Mouse (Mus musculus) limb, embryonic 10.5 days (tissue): ENCODE data around the gene Slc29a4. TPM values are rescaled to one million over a fixed set of nuclear protein-coding genes. Genes with fewer than 3 reads are reported as not detected.

Source experiments
- DNase-seq: peaks from one replicate; pipeline ENCODE4 v3.0.0-alpha.2; 2017; ENCODE audit warnings: low spot score
- H3K27ac ChIP-seq: fragments of 300-500 bp; sonication (generic); 2 replicates; pipeline ENCODE4 v1.5.1; 2016; ENCODE audit warnings: mild to moderate bottlenecking
- H3K27me3 ChIP-seq: fragments of 300-500 bp; sonication (generic); 2 replicates; pipeline ENCODE4 v1.6.1; 2016; ENCODE audit warnings: low read depth, mild to moderate bottlenecking; ENCODE audit not compliant: poor library complexity, severe bottlenecking
- H3K36me3 ChIP-seq: fragments of 300-500 bp; sonication (generic); 2 replicates; pipeline ENCODE4 v1.6.1; 2016; ENCODE audit warnings: mild to moderate bottlenecking, moderate library complexity
- H3K4me1 ChIP-seq: fragments of 300-500 bp; sonication (generic); 2 replicates; pipeline ENCODE4 v1.6.1; 2016
- H3K4me3 ChIP-seq: fragments of 300-500 bp; sonication (generic); 2 replicates; pipeline ENCODE4 v1.5.1; 2016; ENCODE audit warnings: mild to moderate bottlenecking, moderate library complexity
- H3K9me3 ChIP-seq: fragments of 300-500 bp; sonication (generic); replicated peaks from 2 replicates; pipeline ENCODE4 v1.6.1; 2016; ENCODE audit warnings: mild to moderate bottlenecking
- WGBS: fragments of 180-500 bp; shearing (Covaris S2); methylation state at CpG from one replicate; pipeline ENCODE4 v1.1.7; 2016; 5-methylcytosine and 5-hydroxymethylcytosine counted together
- polyA plus RNA-seq: library from polyadenylated mRNA; unstranded; fragments of >200 nt; fragmentation: Nextera tagmentation; extraction: Ambion mirVana; gene quantifications from 2 replicates; pipeline ENCODE4 v1.2.1, GENCODE M21; 2016

The Slc29a4 gene
- polyA plus RNA-seq, 1 experiment from 2014 or later: 17.5 TPM

DNA sequence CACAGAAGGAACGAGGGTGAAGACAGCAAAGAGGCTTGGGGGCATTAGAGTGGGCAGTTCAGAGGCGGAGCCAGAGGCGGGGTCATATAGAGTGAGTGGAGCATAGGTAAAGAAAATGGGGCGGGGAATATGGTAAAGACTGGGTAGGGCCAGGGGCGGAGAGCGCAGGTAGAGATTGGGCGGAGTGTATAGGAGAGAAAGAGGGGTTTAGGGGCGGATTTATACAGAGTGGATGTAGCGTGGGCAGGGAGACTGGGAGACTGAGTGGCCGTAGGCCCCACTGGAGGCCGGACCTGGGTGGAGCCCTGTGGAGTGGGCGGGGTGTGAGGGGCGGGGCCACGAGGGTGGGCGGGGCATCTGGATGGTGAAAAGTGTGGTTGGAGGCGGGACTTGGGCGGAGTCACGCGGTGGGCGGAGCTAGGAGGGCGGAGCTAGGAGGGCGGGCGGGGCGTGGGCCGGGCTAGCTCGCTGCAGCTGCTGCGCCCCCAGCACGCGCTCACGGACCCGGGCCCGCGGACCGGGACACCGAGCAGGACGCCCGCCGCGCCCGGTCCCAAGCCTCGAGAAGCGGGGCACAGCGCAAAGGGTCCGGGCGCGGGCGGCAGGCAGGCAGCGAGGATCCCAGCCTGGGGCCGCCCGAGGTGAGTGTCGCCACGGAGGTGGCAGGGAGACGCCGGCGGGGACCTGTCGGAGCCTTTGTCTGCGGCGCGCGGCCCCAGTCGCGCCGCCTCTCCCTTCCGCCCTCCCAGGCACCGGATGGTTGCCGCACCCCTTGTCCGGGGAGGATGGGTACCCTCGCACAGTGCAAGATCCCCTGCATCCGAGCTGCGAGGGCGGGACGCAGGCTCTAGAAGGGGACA lies 9.6 kb downstream of the Slc29a4 start:
- WGBS: under 1% methylated on average over 72 of the region's 72 CpGs
- Histone ChIP-seq H3K9me3 (no peaks in the 10 kb centered on the region), H3K4me1 (peaks cover 24% of the 10 kb centered on the region), H3K27me3 (peaks cover 43% of the 10 kb centered on the region), H3K36me3 (no peaks in the 10 kb centered on the region; the same call in 1 of the 2 replicates), H3K27ac (peak overlapping the region; percentile 85), H3K4me3 (peak overlapping the region; percentile 79)
- peak; percentile 91 for DNase-seq

DNA sequence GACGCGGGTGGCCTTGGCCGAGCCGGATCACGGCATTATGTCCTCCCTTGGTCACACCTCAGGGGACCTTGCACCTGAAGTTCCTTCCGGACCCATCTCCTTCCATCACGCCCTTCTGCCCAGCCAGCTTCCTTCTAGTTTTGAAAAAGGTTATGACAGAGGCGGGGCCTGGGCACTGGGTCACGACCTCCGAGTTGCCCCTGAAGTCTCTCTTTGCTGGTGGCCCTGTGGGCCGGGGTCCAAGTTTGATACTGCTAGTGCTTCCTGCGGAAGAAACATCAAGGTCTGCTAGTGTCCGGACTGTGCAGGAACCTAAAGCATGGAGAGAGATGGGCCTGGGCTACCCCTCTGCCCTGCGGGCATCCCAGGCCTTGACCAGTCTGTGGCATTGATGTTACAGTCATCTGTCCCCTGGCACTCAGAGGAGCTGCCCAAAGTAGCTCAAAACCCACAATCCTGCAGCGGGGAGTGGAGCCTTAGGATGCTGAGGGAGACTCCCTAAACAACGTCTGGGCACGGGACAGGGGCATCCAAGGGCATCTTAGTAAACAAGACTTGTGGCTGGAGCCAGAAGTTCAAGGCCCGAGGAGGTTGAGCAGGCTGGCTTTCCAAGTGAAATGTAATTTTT lies 10.3 kb downstream of the Slc29a4 start:
- no peak for DNase-seq
- Histone ChIP-seq H3K27me3 (peaks cover 43% of the 10 kb centered on the region), H3K4me1 (peaks cover 24% of the 10 kb centered on the region), H3K9me3 (no peaks in the 10 kb centered on the region), H3K27ac (peak overlapping the region; percentile 85), H3K36me3 (no peaks in the 10 kb centered on the region; the same call in 1 of the 2 replicates), H3K4me3 (peak overlapping the region; percentile 79)
- WGBS: 27% methylated on average over 18 of the region's 18 CpGs

DNA sequence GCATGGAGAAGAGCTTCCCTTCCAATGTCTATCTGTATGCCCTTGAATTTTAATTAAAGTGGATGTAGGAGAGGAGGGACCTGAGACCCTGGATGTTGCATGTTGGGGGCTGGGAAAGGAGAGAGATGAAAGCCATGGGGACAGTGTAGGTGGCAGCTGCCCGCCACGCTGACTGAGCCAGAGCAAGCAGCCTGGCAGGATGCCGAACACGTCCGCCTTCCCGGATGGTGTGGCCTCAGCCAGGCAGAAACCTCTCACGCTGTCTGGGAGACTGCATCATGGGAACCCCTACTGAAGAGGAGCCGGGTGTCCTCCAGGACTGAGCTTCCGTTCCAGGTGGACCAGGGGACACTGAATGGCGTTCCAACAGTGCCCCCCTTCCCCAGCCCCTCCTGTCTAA lies 11.3 kb downstream of the Slc29a4 start:
- H3K27me3 ChIP-seq: peaks cover 43% of the 10 kb centered on the region
- no peak overlapping the region for H3K4me3 ChIP-seq
- WGBS: 89% methylated on average over 10 of the region's 10 CpGs

DNA sequence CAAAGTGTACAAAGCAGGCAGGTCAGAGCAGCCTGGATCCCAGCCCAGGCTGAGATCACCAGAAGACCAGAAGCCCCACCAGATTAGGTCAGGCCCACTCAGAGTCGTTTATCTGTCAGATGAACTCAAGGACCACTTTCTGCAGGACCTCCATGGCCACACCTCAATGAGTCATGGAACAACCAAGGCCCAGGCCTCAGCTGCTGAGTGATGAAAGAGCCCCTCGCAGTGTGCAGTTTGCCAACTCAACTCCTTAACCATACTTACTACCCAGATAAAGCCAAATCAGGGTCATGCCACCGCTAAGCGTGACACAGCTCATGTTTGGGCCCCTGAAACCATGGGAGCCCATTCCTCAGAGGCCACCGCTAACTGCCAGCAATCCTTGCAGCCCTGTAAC lies 15.4 kb downstream of the Slc29a4 start:
- DNase-seq: no peak
- no peak overlapping the region for H3K27ac ChIP-seq
- H3K9me3 ChIP-seq: no peaks in the 10 kb centered on the region
- WGBS: 88% methylated on average over 5 of the region's 5 CpGs
- peaks cover 17% of the 10 kb centered on the region for H3K27me3 ChIP-seq
- peaks cover 6% of the 10 kb centered on the region for H3K4me1 ChIP-seq
- H3K4me3 ChIP-seq: no peak overlapping the region
- peaks cover 23% of the 10 kb centered on the region for H3K36me3 ChIP-seq

More for the DNA sequence above, 11.3 kb downstream of the Slc29a4 start:
- Histone ChIP-seq H3K4me1 (peaks cover 24% of the 10 kb centered on the region), H3K36me3 (peaks cover 5% of the 10 kb centered on the region), H3K9me3 (no peaks in the 10 kb centered on the region), H3K27ac (no peak overlapping the region)
- DNase-seq: no peak

DNA sequence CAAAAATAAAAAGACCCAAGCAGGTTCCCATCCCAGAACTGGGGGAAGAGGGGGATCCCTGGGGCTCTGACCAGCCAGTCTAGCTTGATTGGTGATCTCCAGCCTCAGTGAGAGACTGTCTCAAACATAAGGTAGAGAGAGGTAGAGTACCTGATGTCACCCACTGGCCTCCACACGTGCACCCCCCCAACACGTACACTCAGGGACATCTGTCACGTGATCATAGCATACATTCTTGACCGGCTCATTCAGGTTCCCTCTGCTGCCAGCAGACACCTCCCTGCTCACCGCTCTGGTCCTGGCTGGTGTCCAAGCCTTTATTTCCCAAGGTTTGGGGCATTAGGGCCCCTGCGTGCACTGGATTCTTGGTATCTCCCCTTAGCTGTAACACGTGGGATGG lies 17.1 kb downstream of the Slc29a4 start:
- 90% methylated on average over 7 of the region's 7 CpGs for WGBS
- no peak overlapping the region for H3K27ac ChIP-seq

DNA sequence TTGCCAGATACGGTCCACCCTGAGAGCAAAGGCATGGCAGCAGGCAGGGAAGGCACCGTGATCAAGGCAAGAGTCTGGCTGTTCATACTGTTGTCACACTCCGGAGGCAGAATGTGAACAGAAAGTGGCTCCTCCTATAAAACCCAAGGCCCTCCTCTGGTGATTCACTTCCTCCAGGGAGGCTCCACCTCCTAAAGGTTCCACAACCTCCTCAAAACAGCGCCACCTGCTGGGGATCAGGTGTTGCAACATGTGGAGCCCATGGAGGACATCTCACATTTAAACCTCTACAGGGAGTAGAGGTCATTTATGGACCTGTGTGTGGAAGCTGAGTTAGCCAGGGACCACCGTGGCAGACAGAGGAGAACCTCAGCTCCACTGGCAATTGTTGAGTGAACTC lies 20.1 kb downstream of the Slc29a4 start:
- no peaks in the 10 kb centered on the region for H3K9me3 ChIP-seq
- no peak overlapping the region for H3K27ac ChIP-seq
- H3K36me3 ChIP-seq: peaks cover 33% of the 10 kb centered on the region
- H3K4me1 ChIP-seq: no peaks in the 10 kb centered on the region; the same call in 1 of the 2 replicates
- no peaks in the 10 kb centered on the region for H3K27me3 ChIP-seq
- DNase-seq: no peak
- WGBS: 88% methylated on average over 5 of the region's 5 CpGs
- no peak overlapping the region for H3K4me3 ChIP-seq

More for the DNA sequence above, 17.1 kb downstream of the Slc29a4 start:
- H3K9me3 ChIP-seq: no peaks in the 10 kb centered on the region
- peaks cover 30% of the 10 kb centered on the region for H3K36me3 ChIP-seq
- H3K4me3 ChIP-seq: no peak overlapping the region
- H3K27me3 ChIP-seq: no peaks in the 10 kb centered on the region
- no peaks in the 10 kb centered on the region for H3K4me1 ChIP-seq
- no peak for DNase-seq

DNA sequence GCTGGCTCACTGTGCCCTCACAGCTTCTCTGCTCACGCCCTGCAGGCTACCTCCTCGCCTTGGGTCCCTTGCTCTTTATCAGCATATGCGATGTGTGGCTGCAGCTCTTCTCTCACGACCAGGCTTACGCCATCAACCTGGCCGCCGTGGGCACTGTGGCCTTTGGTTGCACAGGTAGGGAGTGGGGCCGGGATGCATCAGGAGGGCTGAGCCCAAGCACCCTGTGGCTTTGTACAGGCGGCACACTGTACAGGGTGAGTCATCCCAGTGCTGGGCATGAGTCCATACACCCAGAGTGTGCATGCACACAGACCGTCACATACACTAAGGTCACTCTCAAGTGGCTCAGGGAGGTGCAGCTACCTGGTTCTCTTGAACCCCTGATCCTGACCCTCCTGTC lies 21.7 kb downstream of the Slc29a4 start:
- 91% methylated on average over 10 of the region's 10 CpGs for WGBS
- H3K36me3 ChIP-seq: peaks cover 26% of the 10 kb centered on the region
- H3K4me1 ChIP-seq: peaks cover 8% of the 10 kb centered on the region
- H3K27ac ChIP-seq: no peak overlapping the region
- H3K4me3 ChIP-seq: no peak overlapping the region
- DNase-seq: no peak
- H3K9me3 ChIP-seq: no peaks in the 10 kb centered on the region
- no peaks in the 10 kb centered on the region for H3K27me3 ChIP-seq

DNA sequence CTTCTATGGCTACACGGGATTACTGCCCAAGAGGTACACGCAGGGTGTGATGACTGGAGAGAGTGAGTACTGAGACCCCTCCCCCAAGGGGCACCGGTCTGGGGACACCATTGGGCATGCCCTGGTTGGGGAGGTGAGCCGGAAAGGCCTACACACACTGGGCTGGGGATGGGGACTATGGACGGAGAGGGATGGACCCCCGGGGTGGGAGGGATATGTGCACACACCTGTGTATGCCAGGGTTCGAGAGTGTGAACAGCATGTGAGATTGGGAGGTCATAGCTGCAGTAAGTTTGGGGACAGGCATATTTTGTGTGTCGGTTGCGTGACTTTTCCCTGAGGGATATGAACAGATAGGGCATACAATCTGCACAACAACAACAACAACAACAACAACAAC lies 22.7 kb downstream of the Slc29a4 start:
- Histone ChIP-seq H3K27ac (no peak overlapping the region), H3K27me3 (no peaks in the 10 kb centered on the region), H3K36me3 (peaks cover 29% of the 10 kb centered on the region), H3K4me3 (no peak overlapping the region), H3K4me1 (peaks cover 8% of the 10 kb centered on the region), H3K9me3 (no peaks in the 10 kb centered on the region)
- WGBS: 86% methylated on average over 9 of the region's 9 CpGs
- DNase-seq: no peak

DNA sequence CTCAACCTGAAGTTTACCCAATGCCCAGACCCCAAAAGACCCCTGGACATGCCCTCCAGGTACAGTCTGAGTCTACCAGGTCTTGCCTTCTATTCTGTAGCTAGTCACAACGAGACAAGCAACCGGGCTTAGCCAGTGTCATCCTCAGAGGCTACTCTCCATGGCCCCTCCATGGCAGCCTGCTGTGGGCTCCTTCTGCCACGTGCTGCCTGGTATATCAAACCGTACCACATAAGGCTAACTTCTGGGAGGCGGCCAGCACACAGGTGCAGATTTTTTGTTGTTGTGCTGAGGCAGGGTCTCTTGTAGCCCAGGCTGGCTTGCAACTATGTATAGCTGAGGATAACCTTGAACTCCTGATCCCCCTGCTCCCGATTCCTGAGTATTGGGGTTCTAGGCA lies 23.7 kb downstream of the Slc29a4 start:
- Histone ChIP-seq H3K36me3 (peaks cover 26% of the 10 kb centered on the region), H3K4me3 (no peak overlapping the region), H3K27ac (no peak overlapping the region), H3K27me3 (no peaks in the 10 kb centered on the region), H3K4me1 (peaks cover 8% of the 10 kb centered on the region), H3K9me3 (no peaks in the 10 kb centered on the region)
- no peak for DNase-seq
- WGBS: 85% methylated on average over 6 of the region's 6 CpGs

DNA sequence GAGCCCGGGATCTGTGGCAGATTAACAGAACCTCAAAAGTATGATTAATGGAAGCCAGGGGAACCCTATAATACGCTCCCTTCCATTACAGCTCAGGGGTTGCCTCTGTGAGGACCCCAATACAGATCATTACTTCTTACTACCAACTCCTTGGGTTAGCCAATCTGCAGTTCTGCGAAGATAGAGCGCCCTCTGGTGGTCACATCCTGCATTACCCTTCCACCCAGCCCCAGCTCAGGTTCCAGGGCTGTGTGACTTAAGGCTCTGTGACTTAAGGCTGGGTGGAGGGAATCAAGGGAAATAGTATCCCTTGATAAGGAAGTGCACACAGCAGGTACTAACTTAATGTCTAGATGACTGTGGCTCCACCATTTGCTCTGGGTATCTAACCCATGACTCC lies 25.7 kb downstream of the Slc29a4 start:
- Histone ChIP-seq H3K9me3 (no peaks in the 10 kb centered on the region), H3K27me3 (no peaks in the 10 kb centered on the region), H3K4me3 (no peak overlapping the region), H3K4me1 (peaks cover 15% of the 10 kb centered on the region), H3K27ac (no peak overlapping the region), H3K36me3 (peaks cover 13% of the 10 kb centered on the region)
- WGBS: 22% methylated on average over 4 of the region's 4 CpGs
- DNase-seq: peak; percentile 90

DNA sequence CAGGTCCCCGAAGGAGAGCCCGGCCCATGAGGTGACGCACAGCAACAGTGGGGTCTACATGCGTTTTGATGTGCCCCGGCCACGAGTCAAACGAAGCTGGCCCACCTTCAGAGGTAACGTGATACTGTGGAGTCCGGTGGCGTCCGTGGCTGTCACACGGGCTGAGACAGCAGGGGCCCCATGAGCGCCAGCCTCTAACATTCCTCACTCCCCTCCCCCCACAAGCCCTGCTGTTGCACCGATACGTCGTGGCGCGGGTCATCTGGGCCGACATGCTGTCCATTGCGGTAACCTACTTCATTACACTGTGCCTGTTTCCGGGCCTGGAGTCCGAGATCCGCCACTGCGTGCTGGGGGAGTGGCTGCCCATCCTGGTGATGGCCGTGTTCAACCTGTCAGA lies 26.2 kb downstream of the Slc29a4 start:
- Histone ChIP-seq H3K27me3 (no peaks in the 10 kb centered on the region), H3K4me1 (peaks cover 15% of the 10 kb centered on the region), H3K27ac (no peak overlapping the region), H3K36me3 (peaks cover 13% of the 10 kb centered on the region), H3K9me3 (no peaks in the 10 kb centered on the region), H3K4me3 (no peak overlapping the region)
- DNase-seq: no peak
- 64% methylated on average over 25 of the region's 25 CpGs for WGBS

DNA sequence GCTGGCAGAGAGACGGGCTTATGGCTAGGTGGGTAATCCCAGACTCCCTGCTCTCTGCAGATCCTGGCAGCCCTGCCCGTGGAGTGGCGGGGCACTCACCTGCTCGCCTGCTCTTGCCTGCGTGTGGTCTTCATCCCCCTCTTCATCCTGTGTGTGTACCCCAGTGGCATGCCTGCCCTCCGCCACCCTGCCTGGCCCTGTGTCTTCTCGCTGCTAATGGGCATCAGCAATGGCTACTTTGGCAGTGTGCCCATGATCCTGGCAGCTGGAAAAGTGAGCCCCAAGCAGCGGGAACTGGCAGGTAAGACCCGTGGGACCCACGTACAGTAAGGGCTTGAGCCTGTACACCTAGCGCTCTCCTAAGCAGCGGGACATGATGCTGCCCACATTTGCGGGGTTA lies 27.6 kb downstream of the Slc29a4 start:
- Histone ChIP-seq H3K4me1 (peaks cover 20% of the 10 kb centered on the region), H3K36me3 (peaks cover 18% of the 10 kb centered on the region), H3K27me3 (no peaks in the 10 kb centered on the region), H3K4me3 (no peak overlapping the region), H3K27ac (no peak overlapping the region), H3K9me3 (no peaks in the 10 kb centered on the region)
- DNase-seq: no peak
- 94% methylated on average over 13 of the region's 13 CpGs for WGBS

DNA sequence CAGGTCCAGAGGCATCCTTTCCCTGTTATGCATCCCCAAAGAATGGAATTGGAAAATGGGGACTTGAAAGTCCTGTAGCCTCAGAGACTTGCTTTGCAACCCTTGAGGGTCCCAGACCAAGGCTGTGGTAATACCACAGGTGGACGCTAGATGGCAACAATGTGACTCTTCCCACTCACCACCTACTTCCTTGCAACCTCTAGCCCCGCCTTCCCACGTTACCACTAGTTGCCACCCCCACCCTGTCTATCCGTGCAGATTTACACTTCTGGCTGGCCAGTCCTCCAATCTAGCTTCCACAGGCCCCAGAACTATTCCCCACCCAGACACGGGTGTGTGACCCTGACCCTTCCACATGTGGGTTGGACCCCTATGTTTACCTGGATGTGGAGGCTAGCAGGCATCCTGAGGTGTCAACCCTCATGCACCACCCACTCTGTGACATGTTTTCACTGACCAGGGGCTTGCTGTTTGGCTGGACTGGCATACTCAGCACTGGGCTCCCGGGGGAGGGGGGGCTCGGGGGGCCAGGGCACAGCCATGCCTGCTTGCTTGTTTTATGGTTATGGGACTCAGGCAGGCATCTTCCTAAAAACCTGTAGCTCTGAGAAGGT lies 31.3 kb downstream of the Slc29a4 start:
- Histone ChIP-seq H3K36me3 (peaks cover 53% of the 10 kb centered on the region), H3K9me3 (no peaks in the 10 kb centered on the region), H3K4me1 (peaks cover 16% of the 10 kb centered on the region), H3K27me3 (no peaks in the 10 kb centered on the region), H3K4me3 (no peak overlapping the region), H3K27ac (no peak overlapping the region)
- peak; percentile 82 for DNase-seq
- 10% methylated on average over 7 of the region's 7 CpGs for WGBS
